In the genomic region with DNA sequence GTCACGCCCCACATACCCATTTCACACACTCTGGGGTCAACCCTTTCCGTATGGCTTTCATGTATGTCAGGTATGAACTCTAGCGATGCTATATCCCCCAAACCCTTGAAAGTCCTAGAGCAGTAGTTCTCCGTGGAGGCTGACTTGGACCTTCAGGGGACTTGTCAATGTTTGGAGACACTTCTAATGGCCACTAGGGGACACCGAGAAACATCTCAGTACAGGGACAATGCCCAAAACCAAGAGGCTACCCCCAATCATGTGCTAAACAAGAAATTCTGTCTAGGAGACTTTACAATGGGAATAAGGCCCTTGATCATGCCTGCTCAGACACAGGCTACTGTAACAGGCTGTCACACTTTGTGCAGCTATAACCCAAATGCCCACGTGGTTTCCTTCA, we compare ENCODE assay signal across 25 mouse cellular contexts. TPM values are rescaled to one million over a fixed set of nuclear protein-coding genes. Genes with fewer than 3 reads are reported as not detected.
DNase-seq lines count a peak whose midpoint lies in the region; ATAC-seq and TF ChIP-seq lines count a peak whose summit lies in the region.
"Had no signal": no experiment of that assay in that cellular context is flagged by ENCODE, and none has a peak within 500 bp of the region (broad histone marks: within the 10 kb centered on the region; RNA-seq: fewer than 3 reads in every experiment).

No protein-coding gene starts in this region.

- TF ChIP-seq POLR2A in cerebellum, adult 2 months (IDR thresholded peaks at IDR 0.05; ENCODE audit: borderline replicate concordance, insufficient read depth, low read length) = no peak

- H3K27me3 ChIP-seq in cerebellum, adult 2 months (ENCODE audit: control insufficient read depth, insufficient read depth, low read length) = no peaks in the 10 kb centered on the region
- no peaks in the 10 kb centered on the region for H3K27me3 ChIP-seq in kidney, postnatal 0 days (ENCODE audit: insufficient read depth, low read length)
- H3K27me3 ChIP-seq in lung, postnatal 0 days (replicated peaks; ENCODE audit: insufficient read depth, low read length) = no peaks in the 10 kb centered on the region
- H3K27me3 ChIP-seq in intestine, postnatal 0 days (replicated peaks; ENCODE audit: control insufficient read depth, insufficient read depth, low read length) = no peaks in the 10 kb centered on the region
- H3K27me3 ChIP-seq: stomach, embryonic 15.5 days had no signal

- TF ChIP-seq EP300 in lung, postnatal 0 days (IDR thresholded peaks at IDR 0.05) = no peak

- no peak overlapping the region for H3K27ac ChIP-seq in cerebellum, adult 2 months (ENCODE audit: insufficient read depth, low read length)
- no peak overlapping the region for H3K27ac ChIP-seq in kidney, postnatal 0 days
- no peak overlapping the region for H3K27ac ChIP-seq in lung, postnatal 0 days (ENCODE audit: low read length)
- H3K27ac ChIP-seq in intestine, postnatal 0 days (ENCODE audit: low read depth, low read length) = no peak overlapping the region; the same call in 1 of the 2 replicates
- H3K27ac ChIP-seq: embryonic facial prominence, embryonic 10.5 days; heart, embryonic 13.5 days; limb, embryonic 10.5 days; macrophage; neural tube, embryonic 12.5 days; stomach, embryonic 15.5 days had no signal

- no peak overlapping the region for H3K4me3 ChIP-seq in cerebellum, adult 2 months (replicated peaks; ENCODE audit: insufficient read depth, low read depth, low read length)
- no peak overlapping the region for H3K4me3 ChIP-seq in kidney, postnatal 0 days (replicated peaks; ENCODE audit: low read depth, low read length)
- H3K4me3 ChIP-seq in lung, postnatal 0 days (ENCODE audit: low read depth, low read length) = no peak overlapping the region
- no peak overlapping the region for H3K4me3 ChIP-seq in intestine, postnatal 0 days (ENCODE audit: low read depth, low read length)
- H3K4me3 ChIP-seq: embryonic facial prominence, embryonic 10.5 days; heart, embryonic 13.5 days; limb, embryonic 10.5 days; neural tube, embryonic 12.5 days; stomach, embryonic 15.5 days had no signal

- no peak overlapping the region for H3K4me2 ChIP-seq in kidney, postnatal 0 days (ENCODE audit: low read length)
- no peak overlapping the region for H3K4me2 ChIP-seq in lung, postnatal 0 days (replicated peaks; ENCODE audit: low read depth, low read length)
- H3K4me2 ChIP-seq in intestine, postnatal 0 days (replicated peaks; ENCODE audit: low read depth) = no peak overlapping the region
- H3K4me2 ChIP-seq: heart, embryonic 13.5 days; neural tube, embryonic 12.5 days; stomach, embryonic 15.5 days had no signal

- no peak for ATAC-seq in kidney, postnatal 0 days (replicated peaks; ENCODE audit: low FRiP score, low read depth)
- no peak for ATAC-seq in lung, postnatal 0 days
- no peak for ATAC-seq in intestine, postnatal 0 days
- ATAC-seq: forebrain, embryonic 16.5 days had no signal

- H3K9me3 ChIP-seq in kidney, postnatal 0 days (replicated peaks; ENCODE audit: low read length) = no peaks in the 10 kb centered on the region
- H3K9me3 ChIP-seq in lung, postnatal 0 days (ENCODE audit: low read length) = no peaks in the 10 kb centered on the region
- no peaks in the 10 kb centered on the region for H3K9me3 ChIP-seq in intestine, postnatal 0 days (ENCODE audit: control insufficient read depth)
- H3K9me3 ChIP-seq: embryonic facial prominence, embryonic 10.5 days; heart, embryonic 13.5 days; limb, embryonic 10.5 days; neural tube, embryonic 12.5 days; stomach, embryonic 15.5 days had no signal

- no peaks in the 10 kb centered on the region for H3K36me3 ChIP-seq in kidney, postnatal 0 days (ENCODE audit: insufficient read depth, low read length)
- H3K36me3 ChIP-seq in lung, postnatal 0 days (ENCODE audit: insufficient read depth, low read length) = no peaks in the 10 kb centered on the region
- no peaks in the 10 kb centered on the region for H3K36me3 ChIP-seq in intestine, postnatal 0 days (ENCODE audit: control insufficient read depth, insufficient read depth)
- H3K36me3 ChIP-seq: embryonic facial prominence, embryonic 10.5 days; heart, embryonic 13.5 days; limb, embryonic 10.5 days; neural tube, embryonic 12.5 days; stomach, embryonic 15.5 days had no signal

- 0 out of 2 replicates have a peak, but pooled peaks have one; percentile 5 for TF ChIP-seq CTCF in cerebellum, adult 2 months (IDR thresholded peaks at IDR 0.05; ENCODE audit: borderline replicate concordance, insufficient read depth, low read depth, low read length)
- peak; percentile 44 for TF ChIP-seq CTCF in kidney, postnatal 0 days (IDR thresholded peaks at IDR 0.05; ENCODE audit: low read depth)
- TF ChIP-seq CTCF in lung, postnatal 0 days (IDR thresholded peaks at IDR 0.05) = peak; percentile 49
- TF ChIP-seq CTCF in intestine, postnatal 0 days (IDR thresholded peaks at IDR 0.05; ENCODE audit: low read depth) = peak; percentile 54

- no peak for DNase-seq in cerebellum, adult 2 months
- no peak for DNase-seq in cerebellum, adult 9-11 months
- no peak for DNase-seq in kidney, postnatal 0 days (ENCODE audit: low spot score)
- DNase-seq in kidney, postnatal 10 days = no peak
- DNase-seq in lung, postnatal 0 days (ENCODE audit: low spot score) = no peak
- no peak for DNase-seq in lung, postnatal 14 days
- DNase-seq: adrenal gland, postnatal 14 days; cerebellum, adult 8-10 months; heart, adult 11 months; heart, postnatal 14 days; kidney, adult 9 months; kidney, postnatal 4 days; layer of hippocampus, adult 9-11 months; right cerebral cortex, adult 18-20 months; right cerebral cortex, postnatal 4 days; thymus, adult 18-20 months; thymus, postnatal 36 days had no signal

- H3K4me1 ChIP-seq in cerebellum, adult 2 months (ENCODE audit: control insufficient read depth, insufficient read depth, low read length) = peaks cover 17% of the 10 kb centered on the region
- H3K4me1 ChIP-seq in kidney, postnatal 0 days (replicated peaks; ENCODE audit: insufficient read depth, low read length) = peaks cover 44% of the 10 kb centered on the region
- H3K4me1 ChIP-seq in lung, postnatal 0 days (ENCODE audit: insufficient read depth, low read depth, low read length) = peaks cover 23% of the 10 kb centered on the region; the same call in 1 of the 2 replicates
- peaks cover 16% of the 10 kb centered on the region for H3K4me1 ChIP-seq in intestine, postnatal 0 days (replicated peaks; ENCODE audit: control insufficient read depth, insufficient read depth, low read length)

- WGBS in cerebellum, adult 2 months = 82% methylated on average over 6 of the region's 6 CpGs
- WGBS in kidney, postnatal 0 days = 77% methylated on average over 6 of the region's 6 CpGs
- WGBS in lung, postnatal 0 days = 69% methylated on average over 6 of the region's 6 CpGs
- WGBS in intestine, postnatal 0 days = 73% methylated on average over 6 of the region's 6 CpGs

- no peak overlapping the region for H3K9ac ChIP-seq in kidney, postnatal 0 days (ENCODE audit: low read depth, low read length)
- H3K9ac ChIP-seq in lung, postnatal 0 days (replicated peaks; ENCODE audit: low read depth) = no peak overlapping the region
- no peak overlapping the region for H3K9ac ChIP-seq in intestine, postnatal 0 days (ENCODE audit: low read depth, low read length)
- H3K9ac ChIP-seq: heart, embryonic 13.5 days; neural tube, embryonic 12.5 days; stomach, embryonic 15.5 days had no signal

RNA-seq across cellular contexts. Expression of a gene that starts 12.6 kb away (rescaled TPM):
- 99.0 and 109 TPM in 2 replicates for polyA plus RNA-seq in cerebellum, adult 2 months (2012; rRNA removed)
- 13.8 and 14.5 TPM in 2 replicates for polyA plus RNA-seq in kidney, postnatal 0 days (2015; fragmentation: Nextera tagmentation; extraction: Ambion mirVana)
- polyA plus RNA-seq in lung, postnatal 0 days (2015; fragmentation: Nextera tagmentation; extraction: Ambion mirVana) = 10.9 and 12.7 TPM in 2 replicates
- polyA plus RNA-seq in intestine, postnatal 0 days (2015; fragmentation: Nextera tagmentation; extraction: Ambion mirVana) = 10.9 and 12.2 TPM in 2 replicates
- polyA plus RNA-seq: macrophage had no signal

RNA-seq across cellular contexts. Expression of a gene that starts 32.2 kb away (rescaled TPM):
- 40.9 and 45.3 TPM in 2 replicates for polyA plus RNA-seq in cerebellum, adult 2 months (2012; rRNA removed)
- polyA plus RNA-seq in kidney, postnatal 0 days (2015; fragmentation: Nextera tagmentation; extraction: Ambion mirVana) = 23.6 and 25.3 TPM in 2 replicates
- 12.3 and 13.1 TPM in 2 replicates for polyA plus RNA-seq in lung, postnatal 0 days (2015; fragmentation: Nextera tagmentation; extraction: Ambion mirVana)
- polyA plus RNA-seq in intestine, postnatal 0 days (2015; fragmentation: Nextera tagmentation; extraction: Ambion mirVana) = 34.7 and 35.0 TPM in 2 replicates
